Mouse (Mus musculus): ENCODE results near the gene Hoxb2. TPM values are rescaled to one million over a fixed set of nuclear protein-coding genes. Genes with fewer than 3 reads are reported as not detected.

Hoxb2 gene
- polyA plus RNA-seq, 1 experiment from 2014 or later = not detected

DNA sequence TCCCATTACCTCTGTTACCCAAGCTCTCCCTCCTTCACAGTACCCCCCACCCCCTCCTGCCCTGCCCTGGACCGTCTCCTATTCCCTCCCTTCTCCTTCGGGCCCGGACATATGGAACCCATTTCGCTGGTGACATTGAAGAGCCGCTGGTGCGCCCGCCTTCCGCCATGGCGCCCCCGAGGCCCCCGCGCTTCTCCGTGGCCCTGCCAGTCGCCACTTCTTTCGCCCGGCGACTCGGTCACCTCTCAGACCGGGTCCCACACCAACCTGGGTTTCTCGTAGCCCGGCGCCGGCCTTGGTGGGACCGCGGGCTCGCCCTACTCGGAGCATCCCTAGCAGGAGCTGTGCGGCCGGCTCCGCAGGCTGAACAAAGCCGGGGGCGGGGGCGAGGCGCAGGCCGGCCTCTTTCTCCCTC, 17.7 kb upstream of the Hoxb2 start:
- no peak overlapping the region for H3K4me3 ChIP-seq (replicated peaks; ENCODE audit: low read length)
- H3K27me3 ChIP-seq (replicated peaks; ENCODE audit: control insufficient read depth, insufficient read depth, low read length) = peaks cover 95% of the 10 kb centered on the region
- H3K36me3 ChIP-seq (ENCODE audit: control insufficient read depth, insufficient read depth) = no peaks in the 10 kb centered on the region
- under 1% methylated on average over 35 of the region's 35 CpGs for WGBS
- H3K9ac ChIP-seq (replicated peaks; ENCODE audit: low read depth, low read length) = no peak overlapping the region
- no peak overlapping the region for H3K4me2 ChIP-seq (ENCODE audit: low read length)
- no peak for ATAC-seq
- H3K4me1 ChIP-seq (replicated peaks; ENCODE audit: control insufficient read depth, insufficient read depth, low read length) = no peaks in the 10 kb centered on the region
- H3K9me3 ChIP-seq (ENCODE audit: control insufficient read depth, low read length) = no peaks in the 10 kb centered on the region
- H3K27ac ChIP-seq (ENCODE audit: low read length) = no peak overlapping the region

DNA sequence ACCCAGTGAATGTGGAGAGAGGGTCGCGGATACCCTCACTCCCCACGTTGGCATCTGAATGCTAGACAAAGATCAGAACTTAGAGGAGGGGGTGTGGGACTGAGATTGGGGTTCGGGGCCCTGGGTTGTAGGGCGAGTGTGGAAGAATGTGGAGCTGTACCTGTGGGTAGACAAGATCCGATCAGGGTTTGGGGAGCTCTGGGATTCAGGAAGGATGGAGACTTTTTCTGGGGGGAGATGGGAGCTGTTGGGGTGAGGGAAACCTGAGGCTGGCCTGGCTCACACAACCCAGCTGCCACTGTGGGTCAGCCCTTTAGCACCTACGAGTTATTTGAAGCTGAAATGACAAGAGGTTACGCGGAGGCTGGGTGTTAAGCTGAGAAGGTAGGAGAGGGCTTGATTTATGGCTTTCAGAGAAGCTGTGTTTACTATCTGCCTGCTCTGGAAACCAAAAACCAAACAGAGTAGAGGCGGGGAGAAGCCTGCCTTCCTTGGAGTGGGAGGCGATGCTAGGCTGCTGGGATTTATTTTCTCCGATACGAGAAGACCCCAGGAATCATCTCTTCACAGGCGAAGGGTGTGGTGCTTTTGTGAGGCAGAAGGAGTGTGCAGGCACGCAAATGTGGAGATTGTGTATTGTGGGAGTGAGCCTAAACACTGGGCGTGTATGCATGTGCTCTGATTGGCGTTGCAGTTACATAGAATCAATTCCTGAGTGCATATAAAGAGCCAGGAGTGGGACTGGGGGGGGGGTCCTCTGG, 16.9 kb upstream of the Hoxb2 start:
- H3K4me2 ChIP-seq (ENCODE audit: low read length) = no peak overlapping the region
- no peak overlapping the region for H3K9ac ChIP-seq (replicated peaks; ENCODE audit: low read depth, low read length)
- no peak overlapping the region for H3K4me3 ChIP-seq (replicated peaks; ENCODE audit: low read length)
- WGBS = 1% methylated on average over 17 of the region's 17 CpGs
- peaks cover 95% of the 10 kb centered on the region for H3K27me3 ChIP-seq (replicated peaks; ENCODE audit: control insufficient read depth, insufficient read depth, low read length)
- H3K27ac ChIP-seq (ENCODE audit: low read length) = no peak overlapping the region
- ATAC-seq = no peak
- H3K4me1 ChIP-seq (replicated peaks; ENCODE audit: control insufficient read depth, insufficient read depth, low read length) = no peaks in the 10 kb centered on the region
- H3K9me3 ChIP-seq (ENCODE audit: control insufficient read depth, low read length) = no peaks in the 10 kb centered on the region
- no peaks in the 10 kb centered on the region for H3K36me3 ChIP-seq (ENCODE audit: control insufficient read depth, insufficient read depth)

DNA sequence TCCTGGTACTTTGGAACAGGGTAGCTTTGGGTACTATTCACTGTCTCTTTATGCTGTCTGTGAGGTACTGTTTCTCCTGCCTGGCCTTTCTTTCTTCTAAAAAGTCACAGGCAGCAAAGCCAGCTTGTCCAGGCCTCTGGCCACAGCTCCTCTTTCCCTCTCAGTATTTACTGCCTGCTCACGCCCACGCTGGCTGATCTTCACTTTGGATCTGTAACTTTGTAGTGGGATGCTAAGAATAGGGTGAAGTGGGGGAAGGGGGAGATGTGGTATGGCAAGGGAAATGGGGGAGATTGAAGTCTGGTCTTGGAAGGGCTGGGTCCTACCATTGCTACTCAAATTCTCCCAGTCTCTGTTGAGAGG, 16.3 kb upstream of the Hoxb2 start:
- ATAC-seq = no peak
- 0% methylated on average over 2 of the region's 2 CpGs for whole genome bisulfite sequencing
- H3K36me3 ChIP-seq (ENCODE audit: control insufficient read depth, insufficient read depth) = no peaks in the 10 kb centered on the region
- H3K9ac ChIP-seq (replicated peaks; ENCODE audit: low read depth, low read length) = no peak overlapping the region
- H3K4me2 ChIP-seq (ENCODE audit: low read length) = no peak overlapping the region
- H3K9me3 ChIP-seq (ENCODE audit: control insufficient read depth, low read length) = no peaks in the 10 kb centered on the region
- H3K27me3 ChIP-seq (replicated peaks; ENCODE audit: control insufficient read depth, insufficient read depth, low read length) = peaks cover 97% of the 10 kb centered on the region
- no peak overlapping the region for H3K4me3 ChIP-seq (replicated peaks; ENCODE audit: low read length)
- no peak overlapping the region for H3K27ac ChIP-seq (ENCODE audit: low read length)
- no peaks in the 10 kb centered on the region for H3K4me1 ChIP-seq (replicated peaks; ENCODE audit: control insufficient read depth, insufficient read depth, low read length)

DNA sequence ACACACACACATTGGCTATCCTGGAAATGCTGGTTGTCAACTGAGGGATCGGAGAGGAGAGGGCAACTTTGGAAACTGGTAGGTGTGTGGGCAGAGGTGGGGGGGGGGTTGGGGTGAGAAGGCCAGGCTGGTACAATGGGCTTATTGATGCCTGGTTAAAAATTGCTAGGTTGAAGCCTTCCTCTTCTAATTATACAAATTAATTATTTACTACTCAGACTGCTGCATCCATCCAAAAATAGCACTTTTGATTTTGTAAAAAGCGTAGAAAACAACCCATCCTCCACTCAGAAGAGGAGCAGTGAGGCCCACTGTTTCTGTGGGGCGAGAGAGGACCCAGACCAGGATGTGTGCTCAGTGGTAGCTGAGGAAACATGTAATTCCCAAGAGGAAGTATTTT, 15.3 kb upstream of the Hoxb2 start:
- Histone ChIP-seq H3K27ac (ENCODE audit: low read length) (no peak overlapping the region), H3K9ac (replicated peaks; ENCODE audit: low read depth, low read length) (no peak overlapping the region), H3K4me3 (replicated peaks; ENCODE audit: low read length) (no peak overlapping the region), H3K9me3 (ENCODE audit: control insufficient read depth, low read length) (no peaks in the 10 kb centered on the region), H3K36me3 (ENCODE audit: control insufficient read depth, insufficient read depth) (no peaks in the 10 kb centered on the region), H3K4me2 (ENCODE audit: low read length) (no peak overlapping the region), H3K4me1 (replicated peaks; ENCODE audit: control insufficient read depth, insufficient read depth, low read length) (no peaks in the 10 kb centered on the region), H3K27me3 (replicated peaks; ENCODE audit: control insufficient read depth, insufficient read depth, low read length) (peaks cover 97% of the 10 kb centered on the region)
- WGBS = 19% methylated on average over 3 of the region's 3 CpGs
- no peak for ATAC-seq

DNA sequence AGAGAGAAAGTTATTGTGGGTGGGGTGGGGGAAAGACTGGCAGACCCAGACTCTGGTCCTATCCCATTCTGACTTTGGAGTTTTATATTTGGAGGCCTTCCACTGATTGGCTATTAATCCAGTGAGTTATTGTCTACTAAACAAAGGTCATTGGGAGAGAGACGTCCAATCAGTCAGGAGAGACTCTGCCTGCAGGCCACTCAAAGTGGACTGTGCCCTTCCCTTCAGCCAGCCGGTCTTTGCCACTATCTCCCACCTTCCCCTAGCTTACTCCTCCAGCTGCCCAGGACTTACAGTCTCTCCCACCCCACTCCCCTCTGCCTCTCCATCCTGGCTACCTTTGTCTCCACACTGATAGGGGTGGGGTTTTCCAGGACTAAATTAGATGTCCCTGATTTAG, 13.7 kb upstream of the Hoxb2 start:
- no peak overlapping the region for H3K4me3 ChIP-seq (replicated peaks; ENCODE audit: low read length)
- H3K9ac ChIP-seq (replicated peaks; ENCODE audit: low read depth, low read length) = no peak overlapping the region
- WGBS = 0% methylated on average over 2 of the region's 2 CpGs
- H3K9me3 ChIP-seq (ENCODE audit: control insufficient read depth, low read length) = no peaks in the 10 kb centered on the region
- H3K27ac ChIP-seq (ENCODE audit: low read length) = no peak overlapping the region
- H3K4me1 ChIP-seq (replicated peaks; ENCODE audit: control insufficient read depth, insufficient read depth, low read length) = no peaks in the 10 kb centered on the region; the same call in 1 of the 2 replicates
- H3K36me3 ChIP-seq (ENCODE audit: control insufficient read depth, insufficient read depth) = no peaks in the 10 kb centered on the region
- H3K27me3 ChIP-seq (replicated peaks; ENCODE audit: control insufficient read depth, insufficient read depth, low read length) = peaks cover 91% of the 10 kb centered on the region
- ATAC-seq = no peak
- H3K4me2 ChIP-seq (ENCODE audit: low read length) = no peak overlapping the region

DNA sequence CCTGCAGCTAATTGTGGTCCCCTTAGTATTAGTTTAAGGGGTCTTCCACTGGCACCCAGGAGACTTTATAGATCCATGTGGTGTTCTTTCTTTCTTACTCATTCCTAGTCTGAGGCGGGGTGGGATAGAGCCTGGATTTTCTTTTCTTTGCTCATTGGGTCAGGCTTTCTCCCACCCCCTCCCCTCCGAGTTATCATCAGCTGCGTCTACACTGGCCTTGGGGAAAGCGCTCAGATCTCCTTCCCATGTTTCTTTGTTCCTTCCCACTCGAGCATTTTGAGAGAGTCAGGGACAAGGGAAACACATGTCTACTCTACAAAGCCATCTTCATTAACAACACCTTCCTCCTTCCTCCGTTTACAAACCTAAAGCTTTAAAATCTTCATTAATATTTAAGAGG, 13.3 kb upstream of the Hoxb2 start:
- Histone ChIP-seq H3K4me3 (replicated peaks; ENCODE audit: low read length) (no peak overlapping the region), H3K27me3 (replicated peaks; ENCODE audit: control insufficient read depth, insufficient read depth, low read length) (peaks cover 91% of the 10 kb centered on the region), H3K9ac (replicated peaks; ENCODE audit: low read depth, low read length) (no peak overlapping the region), H3K9me3 (ENCODE audit: control insufficient read depth, low read length) (no peaks in the 10 kb centered on the region), H3K4me2 (ENCODE audit: low read length) (no peak overlapping the region), H3K36me3 (ENCODE audit: control insufficient read depth, insufficient read depth) (no peaks in the 10 kb centered on the region), H3K4me1 (replicated peaks; ENCODE audit: control insufficient read depth, insufficient read depth, low read length) (no peaks in the 10 kb centered on the region; the same call in 1 of the 2 replicates), H3K27ac (ENCODE audit: low read length) (no peak overlapping the region)
- WGBS = 2% methylated on average over 6 of the region's 6 CpGs
- ATAC-seq = no peak

DNA sequence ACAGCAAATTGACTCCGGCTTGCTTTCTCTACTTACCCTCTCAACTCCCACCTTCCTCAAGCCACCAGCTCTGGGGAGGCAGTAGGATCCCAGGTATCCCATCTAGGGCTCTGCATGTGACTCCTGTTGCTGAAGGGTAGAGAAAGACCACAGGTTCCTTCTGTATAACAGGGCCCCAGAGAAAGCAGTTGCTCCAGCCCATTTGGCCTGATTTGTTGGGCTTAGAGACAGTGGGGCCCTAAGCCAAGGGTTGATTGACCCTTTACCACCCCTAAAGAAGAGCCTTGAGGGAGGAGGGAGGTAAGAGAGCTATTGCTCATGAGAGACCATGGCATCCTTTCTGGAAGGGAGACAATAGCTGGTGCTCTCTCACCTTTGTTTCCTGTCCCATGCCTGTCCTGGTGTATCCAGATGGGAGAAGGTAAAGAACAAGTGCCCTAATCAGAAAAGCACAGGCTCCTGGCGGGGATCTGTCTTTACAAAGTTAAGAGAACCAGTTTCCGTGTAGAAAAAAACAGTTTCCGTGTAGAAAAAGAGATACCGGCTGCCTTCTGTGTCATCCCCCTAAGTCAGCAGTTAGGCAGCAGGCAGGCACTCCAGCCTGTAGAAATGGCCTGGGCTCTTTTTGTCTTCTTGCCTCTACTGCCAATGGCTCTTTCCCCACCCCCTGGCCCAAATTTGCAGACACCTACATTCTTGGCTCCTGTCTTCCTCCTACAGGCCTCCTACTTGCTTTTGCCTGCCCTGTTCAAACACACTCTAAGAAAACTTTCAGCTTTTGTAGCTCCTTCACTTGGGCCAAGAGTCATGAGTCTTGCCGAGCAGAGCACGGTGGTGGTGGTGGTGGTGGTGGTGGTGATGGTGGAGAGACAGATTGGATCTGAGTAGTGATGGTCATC, 11.1 kb upstream of the Hoxb2 start:
- no peaks in the 10 kb centered on the region; the same call in 1 of the 2 replicates for H3K4me1 ChIP-seq (replicated peaks; ENCODE audit: control insufficient read depth, insufficient read depth, low read length)
- ATAC-seq = no peak
- no peak overlapping the region for H3K27ac ChIP-seq (ENCODE audit: low read length)
- H3K36me3 ChIP-seq (ENCODE audit: control insufficient read depth, insufficient read depth) = no peaks in the 10 kb centered on the region
- H3K4me3 ChIP-seq (replicated peaks; ENCODE audit: low read length) = no peak overlapping the region
- H3K9ac ChIP-seq (replicated peaks; ENCODE audit: low read depth, low read length) = no peak overlapping the region
- H3K4me2 ChIP-seq (ENCODE audit: low read length) = no peak overlapping the region
- H3K9me3 ChIP-seq (ENCODE audit: control insufficient read depth, low read length) = no peaks in the 10 kb centered on the region
- WGBS = 11% methylated on average over 7 of the region's 7 CpGs
- peaks cover 90% of the 10 kb centered on the region for H3K27me3 ChIP-seq (replicated peaks; ENCODE audit: control insufficient read depth, insufficient read depth, low read length)

DNA sequence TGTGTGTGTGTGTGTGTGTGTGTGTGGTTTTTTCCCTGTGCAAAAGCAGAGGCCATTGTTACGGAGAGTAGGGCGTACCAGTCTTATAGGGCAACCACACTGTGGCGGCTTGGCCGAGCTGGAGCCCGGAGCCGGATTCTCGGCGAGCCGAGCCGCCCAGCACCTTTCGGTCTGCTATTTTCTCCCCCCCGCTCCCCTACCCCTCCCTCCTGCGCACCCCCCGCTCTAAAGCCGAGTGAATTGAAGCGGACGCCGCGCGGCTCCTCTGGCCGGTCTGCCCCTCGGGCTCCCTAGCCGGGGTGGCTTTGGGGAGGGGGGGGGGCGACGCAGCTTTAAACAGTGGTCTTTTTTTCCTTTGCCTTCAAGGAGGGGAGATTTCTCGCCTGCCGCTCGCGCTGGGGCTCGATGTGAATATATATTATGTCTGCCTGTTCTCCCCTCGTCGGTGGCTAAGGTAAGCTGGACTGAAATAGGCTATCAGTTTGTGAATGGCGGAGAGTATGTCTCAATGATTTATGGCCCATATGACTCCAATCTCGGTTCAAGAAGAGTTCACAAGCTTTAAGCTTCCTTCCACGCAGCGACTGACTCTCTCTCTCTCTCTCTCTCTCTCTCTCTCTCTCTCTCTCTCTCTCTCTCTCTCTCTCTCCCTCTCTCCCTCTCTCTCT, 9.5 kb upstream of the Hoxb2 start:
- H3K27ac ChIP-seq (ENCODE audit: low read length) = no peak overlapping the region
- no peak overlapping the region for H3K9ac ChIP-seq (replicated peaks; ENCODE audit: low read depth, low read length)
- peaks cover 90% of the 10 kb centered on the region for H3K27me3 ChIP-seq (replicated peaks; ENCODE audit: control insufficient read depth, insufficient read depth, low read length)
- no peak overlapping the region for H3K4me3 ChIP-seq (replicated peaks; ENCODE audit: low read length)
- H3K36me3 ChIP-seq (ENCODE audit: control insufficient read depth, insufficient read depth) = no peaks in the 10 kb centered on the region
- peaks cover 5% of the 10 kb centered on the region for H3K4me1 ChIP-seq (replicated peaks; ENCODE audit: control insufficient read depth, insufficient read depth, low read length)
- ATAC-seq = no peak
- 0% methylated on average over 30 of the region's 36 CpGs for WGBS
- no peak overlapping the region for H3K4me2 ChIP-seq (ENCODE audit: low read length)
- H3K9me3 ChIP-seq (ENCODE audit: control insufficient read depth, low read length) = no peaks in the 10 kb centered on the region
